Mouse (Mus musculus) embryonic fibroblast, embryonic 13.5 days (primary cell): ENCODE measurements around the gene Ptbp1.

Experiments used
- CTCF ChIP-seq: IDR thresholded peaks from 2 replicates; pipeline ENCODE4 v1.5.1; 2011; ENCODE audit warnings: mild to moderate bottlenecking, control low read depth, low read length, moderate library complexity, borderline replicate concordance; ENCODE audit not compliant: insufficient read depth
- POLR2A ChIP-seq: IDR thresholded peaks from 2 replicates; pipeline ENCODE4 v1.6.1; 2011; ENCODE audit warnings: low read depth, mild to moderate bottlenecking, control low read depth, low read length, moderate library complexity

DNA sequence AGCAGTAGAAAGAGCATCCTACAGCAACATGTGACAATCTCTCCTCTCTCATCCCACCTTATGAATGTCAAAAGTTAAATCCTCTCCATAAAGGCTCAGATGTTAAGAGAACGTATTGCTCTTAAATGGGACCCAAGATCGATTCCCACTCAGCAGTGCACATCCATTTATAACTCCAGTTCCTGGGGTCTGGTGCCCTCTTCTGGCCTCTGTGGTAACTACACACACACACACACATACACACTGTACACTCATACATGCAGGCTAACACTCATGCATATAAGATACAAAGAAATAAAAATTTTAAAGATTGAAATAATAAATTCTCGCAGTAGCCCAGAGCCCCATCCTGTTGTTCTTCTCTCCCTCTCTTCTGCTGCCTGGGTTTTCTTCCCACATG, 17.3 kb upstream of the Ptbp1 start:
- TF ChIP-seq CTCF (no peak), POLR2A (no peak)
